Mouse (Mus musculus) olfactory bulb, adult 2 months (tissue): ENCODE measurements at regions not wholly inside any gene's neighbourhood (a gene's known extent, or its start where the extent isn't known, plus 50 kb on each side); places are given as distances from the start of the nearest gene placed in this dataset.

Experiments used
- CTCF ChIP-seq: fragments of 200-500 bp; IDR thresholded peaks from 2 replicates; pipeline ENCODE4 v1.5.1; 2012; ENCODE audit warnings: low read depth, mild to moderate bottlenecking, low read length, moderate library complexity; ENCODE audit not compliant: insufficient read depth
- POLR2A ChIP-seq: fragments of 200-500 bp; IDR thresholded peaks from 2 replicates; pipeline ENCODE4 v1.6.1; 2012; ENCODE audit warnings: mild to moderate bottlenecking, low read depth, low read length, moderate library complexity; ENCODE audit not compliant: insufficient read depth

GRCm38 (mm10) chr12:71519520-71519919 is 209.8 kb downstream of the Dact1 start:
- TF ChIP-seq CTCF (no peak), POLR2A (no peak)
